Mouse (Mus musculus) megakaryocyte, embryonic 14.5 days (primary cell): ENCODE measurements at regions not wholly inside any gene's neighbourhood (a gene's known extent, or its start where the extent isn't known, plus 50 kb on each side); places are given as distances from the start of the nearest gene placed in this dataset.

Experiments
- FLI1 ChIP-seq: IDR thresholded peaks from 2 replicates; pipeline ENCODE4 v1.6.1; 2012; ENCODE audit warnings: low read length, inconsistent platforms, mixed read lengths
- GATA1 ChIP-seq: IDR thresholded peaks from 3 replicates; pipeline ENCODE4 v1.6.1; 2012; ENCODE audit warnings: mixed read lengths, low read length, inconsistent platforms, borderline replicate concordance

DNA sequence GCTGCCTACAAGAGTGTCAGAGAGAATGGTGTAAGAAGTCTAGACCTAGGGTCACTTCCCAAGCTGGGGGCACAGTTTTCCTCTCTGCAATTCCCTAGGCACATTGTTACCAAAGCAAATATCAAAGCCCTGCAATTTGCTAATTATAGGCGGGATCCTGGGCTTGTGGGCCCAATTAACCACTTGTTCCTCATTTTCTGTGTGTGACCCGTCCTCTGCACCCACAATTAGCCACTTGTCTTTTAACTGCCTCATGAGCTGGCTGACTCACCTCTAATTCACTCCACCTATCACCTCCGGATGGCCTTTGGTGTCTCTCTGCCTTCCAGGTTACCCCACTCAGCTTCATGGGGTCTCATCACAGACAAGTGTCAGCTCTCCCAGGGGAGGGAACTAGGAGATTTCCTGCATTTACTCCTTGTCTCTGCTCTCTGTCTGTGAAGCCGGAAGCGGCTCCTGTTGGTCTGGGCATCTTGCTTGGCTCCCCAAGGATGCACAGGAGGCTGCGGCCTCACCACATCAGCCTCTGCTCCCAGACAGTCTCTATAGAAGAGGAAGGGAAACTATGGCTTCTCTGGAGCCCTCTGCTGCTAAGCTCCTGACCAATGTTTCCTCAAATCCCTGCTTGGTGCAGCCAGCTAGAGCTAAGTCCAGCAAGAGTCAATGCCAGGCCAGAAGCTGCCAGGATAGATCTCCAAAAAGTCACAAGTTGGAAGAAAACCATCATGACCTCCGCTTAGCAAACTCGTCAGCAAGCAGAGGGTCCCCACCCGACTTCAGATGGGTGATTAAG lies 73.2 kb upstream of the Hes1 start:
- TF ChIP-seq GATA1 (no peak), FLI1 (no peak)
